Mouse (Mus musculus): Measurements from ENCODE around the gene Clpx.
"Not testable (repeated sequence)": the region's sequence is repeated elsewhere in the genome, so short reads cannot be mapped to it uniquely, and the experiment has no call there.

The Clpx gene

DNA sequence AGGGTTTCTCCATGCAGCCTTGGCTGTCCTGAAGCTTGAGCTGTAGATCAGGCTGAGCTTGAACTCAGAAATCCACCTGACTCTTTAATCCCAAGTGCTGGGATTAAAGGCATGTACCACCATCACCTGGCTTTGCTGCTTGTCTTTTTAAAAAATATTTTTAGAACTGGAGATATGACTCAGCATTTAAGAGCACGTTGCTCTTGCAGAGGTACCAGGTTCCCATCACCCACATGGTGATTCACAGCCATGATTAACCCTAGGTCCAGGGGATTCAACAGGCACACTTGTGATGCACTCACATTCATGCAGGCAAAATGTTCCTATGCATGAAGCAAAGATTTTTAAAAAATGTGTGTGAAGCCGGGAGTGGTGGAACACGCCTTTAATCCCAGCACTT is 1.6 kb upstream of the Clpx start:
- no peak for DNase-seq (ENCODE audit: low spot score)

DNA sequence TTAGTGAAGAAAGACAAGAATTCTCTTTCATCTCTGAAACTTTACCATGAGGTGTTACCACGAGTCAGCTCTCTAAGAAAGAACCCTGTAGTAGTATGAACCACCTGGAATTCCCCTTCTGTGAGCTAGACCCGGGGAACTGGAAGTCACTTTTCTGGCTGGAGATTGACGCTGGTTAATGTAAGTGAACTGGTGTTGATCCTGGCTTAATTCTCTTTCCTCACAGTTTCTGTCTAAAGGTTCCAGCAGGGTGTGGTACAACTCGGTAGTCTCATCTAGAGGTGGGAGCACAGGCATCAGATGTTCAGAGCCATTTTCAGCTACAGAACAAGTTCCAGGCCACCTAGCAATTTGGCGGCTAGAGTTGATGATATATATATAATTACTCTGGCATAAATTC is 941 bp upstream of the Clpx start:
- DNase-seq (ENCODE audit: low spot score): no peak

DNA sequence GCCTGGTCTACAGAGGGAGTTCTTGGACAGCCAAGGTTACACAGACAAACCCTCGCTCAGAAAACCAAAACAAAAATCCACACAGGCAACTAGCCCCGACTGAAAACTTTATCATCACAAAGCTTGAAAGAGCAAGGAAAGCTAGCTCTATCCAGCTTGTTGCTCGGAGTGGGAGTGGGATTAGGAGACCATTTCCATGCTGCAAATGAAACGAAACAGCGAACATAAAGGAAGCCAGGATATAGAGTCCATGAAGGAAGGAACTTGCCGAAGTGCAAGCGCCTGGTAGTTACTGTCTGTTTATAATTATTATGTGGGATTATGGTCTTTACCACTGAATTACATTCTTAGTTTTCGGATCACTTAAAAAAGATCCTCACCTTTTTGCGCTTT is 484 bp upstream of the Clpx start:
- no peak for DNase-seq (ENCODE audit: low spot score)

DNA sequence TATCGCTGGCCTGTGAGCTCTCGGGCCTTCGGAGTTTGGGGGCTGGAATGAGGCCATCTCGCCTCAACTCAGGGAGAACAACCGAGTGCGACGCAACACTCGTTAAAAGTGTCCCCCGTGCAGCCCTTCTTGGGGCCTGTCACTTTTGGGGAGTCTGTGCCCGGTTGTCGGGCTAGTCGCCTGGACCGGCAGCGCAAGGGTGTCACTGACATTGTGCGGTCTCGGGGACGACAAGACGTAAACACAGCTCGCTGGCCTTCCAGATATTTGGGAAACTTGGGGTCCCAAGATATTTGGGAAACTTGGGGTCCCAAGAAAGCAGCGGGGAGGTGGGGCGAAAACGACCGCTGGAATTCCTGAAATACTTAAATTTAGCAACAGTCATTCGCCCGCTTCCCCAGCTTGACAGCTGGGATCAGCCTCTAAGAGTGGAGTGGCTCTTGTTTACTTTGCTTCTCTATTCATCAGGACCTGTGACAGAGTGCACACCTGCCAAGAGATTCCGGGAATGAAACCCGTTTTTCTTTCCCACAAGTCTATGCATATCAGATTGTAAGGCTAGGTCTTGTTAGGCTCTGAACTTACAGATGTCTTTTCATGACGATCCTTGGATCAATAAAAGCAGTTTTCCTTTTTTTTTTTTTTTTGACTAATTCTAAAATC is 787 bp downstream of the Clpx start:
- DNase-seq (ENCODE audit: low spot score): no peak

DNA sequence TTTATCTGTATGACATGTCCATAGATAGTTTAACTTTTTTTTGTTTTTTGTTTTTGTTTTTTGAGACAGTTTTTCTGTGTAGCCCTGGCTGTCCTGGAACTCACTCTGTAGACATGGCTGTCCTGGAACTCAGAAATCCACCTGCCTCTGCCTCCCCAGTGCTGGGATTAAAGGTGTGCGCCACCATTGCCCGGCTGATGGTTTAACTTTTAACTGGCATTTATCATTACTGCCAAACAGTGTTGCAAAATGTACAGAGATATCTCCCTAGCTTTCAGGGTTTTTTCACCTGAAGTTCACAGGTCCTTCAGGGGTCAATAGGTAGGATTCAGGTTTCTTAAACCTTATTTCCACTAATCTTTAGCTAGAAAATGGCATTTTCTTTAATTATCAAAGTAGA is 3.0 kb downstream of the Clpx start:
- DNase-seq (ENCODE audit: low spot score): no peak

DNA sequence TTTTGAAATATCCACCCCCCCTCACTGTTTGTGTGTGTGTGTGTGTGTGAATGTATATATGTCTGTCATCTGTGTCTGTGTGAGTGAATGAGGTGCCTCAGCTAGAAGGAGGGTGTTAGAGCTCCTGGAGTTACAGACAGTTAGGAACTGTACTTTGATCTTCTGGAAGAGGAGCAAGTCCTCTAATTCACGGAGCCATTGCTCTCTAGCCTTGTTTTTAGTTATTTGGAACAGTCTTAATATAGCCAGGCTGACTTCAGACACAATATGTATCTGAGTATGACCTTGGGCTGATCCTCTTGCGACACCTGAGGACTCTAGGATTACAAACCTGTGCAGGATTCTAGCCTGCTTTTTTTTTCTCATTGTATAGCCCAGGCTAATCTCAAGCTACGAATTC is 4.7 kb downstream of the Clpx start:
- DNase-seq (ENCODE audit: low spot score): no peak

DNA sequence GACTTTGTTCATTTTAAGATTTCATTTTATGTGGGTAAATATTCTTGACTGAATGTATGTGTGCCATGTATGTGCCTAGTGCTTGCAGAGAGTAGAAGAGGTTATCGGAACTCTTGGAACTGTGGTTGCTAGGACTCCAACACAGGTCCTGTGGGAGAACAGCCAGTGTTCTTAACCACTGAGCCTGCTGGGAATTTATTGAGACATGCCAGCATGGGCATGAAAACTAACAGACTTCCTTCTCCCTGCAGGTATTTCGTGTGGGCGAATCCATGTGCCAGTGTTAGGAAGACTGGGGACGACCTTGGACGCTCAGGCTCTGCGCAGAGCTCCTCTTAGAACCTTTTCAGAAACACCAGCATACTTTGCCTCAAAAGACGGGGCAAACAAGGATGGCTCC is 5.6 kb downstream of the Clpx start:
- no peak for DNase-seq (ENCODE audit: low spot score)

DNA sequence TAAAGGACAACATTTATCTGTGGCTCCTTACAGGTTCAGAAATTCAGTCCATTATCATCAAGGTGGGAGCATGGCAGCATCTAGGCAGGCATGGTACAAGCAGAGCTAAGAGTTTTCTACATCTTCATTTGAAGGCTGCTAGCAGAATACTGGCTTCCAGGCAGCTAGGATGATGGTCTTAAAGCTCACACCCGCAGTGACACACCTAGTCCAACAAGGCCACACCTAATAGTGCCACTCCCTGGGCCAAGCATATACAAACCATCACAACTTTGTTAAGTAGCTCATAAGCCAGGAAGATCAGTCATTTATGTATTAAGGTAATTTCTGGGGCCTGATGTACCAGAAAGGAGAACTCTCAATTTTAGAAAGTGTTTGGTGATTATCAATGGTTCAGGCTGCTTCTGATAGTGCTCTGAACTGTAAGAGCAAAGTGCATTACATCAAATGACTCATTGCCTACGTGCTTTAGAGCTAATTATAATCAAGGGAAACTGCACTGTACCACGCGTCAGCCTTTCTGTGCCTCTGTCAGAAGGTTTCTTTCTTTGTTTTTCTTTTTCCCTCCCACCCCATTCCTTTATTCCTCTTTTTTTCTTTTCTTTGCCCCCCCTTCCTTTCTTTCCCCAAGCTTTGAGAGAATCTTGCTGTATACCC is 8.4 kb downstream of the Clpx start:
- DNase-seq (ENCODE audit: low spot score): no peak

DNA sequence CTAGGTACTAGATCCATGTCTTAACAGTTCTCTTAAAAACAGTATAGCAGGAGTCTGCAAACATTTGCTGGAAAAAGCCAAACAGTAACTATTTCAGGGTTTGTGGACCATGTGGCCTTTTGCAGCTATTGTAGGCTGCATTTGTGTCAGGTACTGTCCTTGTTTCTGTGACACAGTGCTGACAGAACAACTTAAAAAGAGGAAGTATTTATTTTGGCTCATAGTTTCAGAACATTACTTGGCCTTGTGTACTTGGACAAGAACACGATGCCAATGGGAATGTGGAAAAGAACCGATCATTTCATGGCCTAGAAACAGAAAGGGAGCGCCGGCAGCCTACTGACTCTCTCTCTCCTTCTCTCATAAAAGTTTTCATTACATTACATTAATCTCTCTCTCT is 9.5 kb downstream of the Clpx start:
- no peak for DNase-seq (ENCODE audit: low spot score)

DNA sequence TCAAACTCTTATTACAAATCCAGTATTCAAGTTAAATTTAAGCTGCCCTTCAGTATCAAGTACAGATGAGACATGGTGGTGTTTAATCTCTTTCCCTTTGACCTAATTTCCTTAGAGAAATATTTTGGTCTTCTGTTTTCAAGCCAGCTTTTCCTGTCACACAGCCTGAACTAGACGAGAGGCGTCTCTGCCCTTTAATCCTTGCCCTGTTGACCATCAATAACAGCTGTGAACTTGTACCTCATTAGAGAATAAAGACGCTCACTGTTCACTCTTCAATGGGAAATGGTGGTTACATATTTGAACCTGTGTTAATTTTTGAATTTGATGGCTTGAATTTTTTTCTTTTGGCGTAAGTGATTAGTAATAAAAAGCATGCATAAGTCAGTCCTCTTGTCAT is 10.2 kb downstream of the Clpx start:
- DNase-seq (ENCODE audit: low spot score): no peak

DNA sequence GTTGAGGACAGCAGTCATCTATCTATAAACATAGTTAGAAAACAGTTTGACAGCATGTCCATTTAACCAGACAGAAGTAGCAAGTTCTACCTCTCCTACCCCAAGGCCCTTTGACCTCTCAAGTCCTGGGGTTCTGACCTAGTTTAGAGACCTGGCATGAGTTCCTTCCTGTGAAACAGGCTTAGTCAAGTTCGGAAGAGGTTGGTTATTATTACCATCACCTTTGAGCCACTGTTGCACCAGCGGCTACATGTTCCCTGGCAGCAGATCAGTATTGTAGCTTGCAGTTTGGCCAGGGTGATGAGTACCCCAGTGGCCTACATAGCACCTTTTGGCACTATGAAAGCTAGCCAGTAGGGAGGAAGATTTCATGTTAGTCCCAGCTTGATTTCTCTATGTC is 12.6 kb downstream of the Clpx start:
- DNase-seq (ENCODE audit: low spot score): no peak

DNA sequence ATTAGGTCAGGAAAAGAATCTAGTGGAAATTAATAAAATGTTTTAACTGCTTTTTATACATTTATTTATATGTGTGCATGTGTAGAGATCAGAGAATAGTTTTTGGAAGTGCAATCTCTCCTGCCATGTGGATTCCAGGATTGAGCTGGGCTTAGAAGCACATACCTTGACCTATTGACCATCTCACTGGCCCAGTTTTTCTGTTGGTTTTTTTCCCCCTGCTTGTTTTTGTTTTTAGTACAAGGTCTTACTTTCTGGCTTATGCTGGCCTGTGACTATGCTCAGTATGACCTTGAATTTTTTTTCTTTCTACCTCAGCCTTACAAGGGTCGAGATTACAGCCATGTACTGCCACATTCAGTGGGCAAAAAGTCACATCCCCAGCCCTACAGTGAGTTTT is 14.0 kb downstream of the Clpx start:
- DNase-seq (ENCODE audit: low spot score): no peak

DNA sequence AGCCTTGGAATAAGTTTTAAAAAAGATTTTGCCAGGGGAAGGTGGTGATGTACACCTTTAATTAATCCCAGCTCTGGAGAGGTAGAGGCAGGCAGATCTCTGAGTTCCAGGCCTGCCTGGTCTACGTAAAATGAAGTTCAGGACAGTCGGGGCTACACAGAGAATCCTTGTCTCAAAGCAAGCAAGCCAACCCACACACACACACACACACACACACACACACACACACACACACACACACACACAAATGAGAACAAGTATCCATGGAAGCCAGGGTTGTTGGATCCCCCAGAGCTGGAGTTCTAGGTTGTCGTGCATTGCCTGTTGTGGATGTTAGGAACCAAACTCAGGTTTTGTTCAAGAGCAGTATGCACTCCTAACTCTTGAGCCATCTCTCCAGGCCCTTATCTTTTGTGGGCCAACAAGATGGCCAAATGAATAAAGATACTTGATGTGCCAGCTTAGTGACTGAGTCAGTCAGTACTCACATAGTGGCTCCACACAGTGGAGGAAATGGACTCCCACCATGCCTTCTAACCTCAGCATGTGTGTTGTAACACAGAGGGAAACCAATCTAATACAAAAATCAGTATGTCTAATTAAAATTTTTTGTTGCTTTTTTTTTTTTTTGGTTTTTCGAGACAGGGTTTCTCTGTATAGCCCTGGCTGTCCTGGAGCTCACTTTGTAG is 18.8 kb downstream of the Clpx start:
- no peak for DNase-seq (ENCODE audit: low spot score)

DNA sequence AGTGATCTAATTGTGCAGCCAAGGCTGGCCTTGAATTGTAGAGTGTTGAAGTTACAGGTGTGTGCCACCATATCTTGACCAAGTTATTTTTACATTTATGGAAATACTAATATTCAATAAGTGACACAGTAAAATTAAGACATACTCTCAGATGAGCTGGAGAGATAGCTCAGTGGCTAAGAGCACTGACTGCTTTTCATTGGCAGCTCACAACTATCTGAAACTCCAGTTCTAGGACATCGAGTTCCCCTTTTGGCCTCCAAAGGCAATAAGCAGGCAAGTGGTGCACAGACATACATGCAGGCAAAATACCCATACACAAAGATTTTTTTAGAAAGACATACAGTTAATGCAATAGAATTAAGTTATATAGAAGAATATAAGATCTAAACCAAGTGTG is 19.8 kb downstream of the Clpx start:
- no peak for DNase-seq (ENCODE audit: low spot score)

DNA sequence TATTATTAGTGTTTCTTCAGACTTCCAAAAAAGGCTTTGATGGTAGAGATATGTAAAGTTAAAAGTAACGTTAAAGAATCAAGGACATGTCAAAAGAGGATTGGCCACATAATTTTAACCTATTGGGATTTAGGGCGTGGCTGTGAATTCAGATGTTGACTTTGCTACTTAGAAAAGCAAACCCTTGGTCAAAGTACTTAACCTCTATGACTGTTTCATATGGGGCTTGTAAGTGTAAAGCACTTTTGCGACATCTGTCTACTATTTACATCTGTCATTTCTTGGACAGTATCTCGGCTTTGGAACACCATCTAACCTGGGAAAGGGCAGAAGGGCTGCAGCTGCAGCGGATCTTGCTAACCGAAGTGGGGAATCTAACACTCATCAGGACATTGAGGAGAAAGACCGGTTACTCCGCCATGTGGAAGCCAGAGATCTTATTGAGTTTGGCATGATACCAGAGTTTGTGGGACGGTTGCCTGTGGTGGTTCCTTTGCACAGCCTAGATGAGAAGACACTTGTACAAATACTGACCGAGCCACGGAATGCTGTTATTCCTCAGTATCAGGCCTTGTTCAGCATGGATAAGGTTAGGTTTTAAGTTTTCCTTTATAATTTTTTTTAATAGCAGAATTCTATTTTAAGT is 28.3 kb downstream of the Clpx start:
- DNase-seq (ENCODE audit: low spot score): no peak

DNA sequence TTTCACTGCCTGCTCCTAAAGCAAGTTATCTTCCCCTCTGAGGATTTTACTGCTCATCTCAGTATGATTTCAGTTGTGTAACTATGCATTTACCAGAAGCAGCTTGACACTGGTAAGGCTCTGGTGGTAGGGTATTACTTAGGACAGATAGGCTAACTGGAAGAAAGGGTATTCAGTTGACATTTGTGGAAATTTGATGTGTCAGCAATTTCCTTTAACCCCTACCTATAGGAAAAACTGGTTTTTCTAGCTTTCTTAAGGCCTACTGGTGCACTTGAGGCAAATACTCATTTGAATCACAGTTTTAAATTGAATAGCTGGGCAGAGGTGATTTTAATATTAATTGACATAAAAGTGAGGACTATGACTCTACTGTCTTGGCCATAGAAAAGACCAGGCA is 31.9 kb downstream of the Clpx start:
- DNase-seq (ENCODE audit: low spot score): no peak

DNA sequence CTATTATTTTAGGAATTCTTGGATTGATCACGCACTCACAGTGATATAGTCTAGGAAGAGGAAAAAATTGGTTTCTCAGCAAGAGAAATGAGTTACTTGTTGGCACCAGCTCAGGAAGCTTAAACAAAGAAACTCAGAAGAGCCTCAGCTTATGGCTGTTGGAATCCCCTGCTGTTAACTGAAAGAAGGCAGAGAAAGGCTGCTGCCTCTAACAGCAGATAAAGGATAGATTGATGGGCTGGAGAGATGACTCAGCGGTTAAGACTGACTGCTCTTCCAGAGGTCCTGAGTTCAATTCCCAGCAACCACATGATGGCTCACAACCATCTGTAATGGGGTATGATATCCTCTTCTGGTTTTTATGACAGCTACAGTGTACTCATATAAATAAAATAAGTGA is 33.3 kb downstream of the Clpx start:
- DNase-seq (ENCODE audit: low spot score): no peak

DNA sequence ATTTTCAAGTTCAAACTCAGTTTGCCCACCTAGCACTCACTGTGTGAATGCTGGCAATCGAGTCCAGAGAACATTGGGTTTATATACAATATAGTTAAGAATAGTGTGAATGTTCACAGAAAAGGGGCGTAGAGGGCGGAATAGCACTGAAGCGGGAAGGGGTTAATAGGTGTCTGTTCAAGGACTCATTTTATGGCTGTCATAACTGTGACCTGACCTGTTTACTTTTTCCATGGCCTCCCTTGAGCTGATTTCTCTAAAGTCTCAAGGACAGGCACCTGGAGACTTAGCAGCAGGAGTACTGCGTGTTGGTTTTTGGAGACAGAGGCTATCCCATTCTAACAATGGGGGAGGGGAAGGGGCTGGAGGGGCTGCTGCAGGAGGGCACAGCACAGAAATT is 39.9 kb downstream of the Clpx start:
- no peak for DNase-seq (ENCODE audit: low spot score)

DNA sequence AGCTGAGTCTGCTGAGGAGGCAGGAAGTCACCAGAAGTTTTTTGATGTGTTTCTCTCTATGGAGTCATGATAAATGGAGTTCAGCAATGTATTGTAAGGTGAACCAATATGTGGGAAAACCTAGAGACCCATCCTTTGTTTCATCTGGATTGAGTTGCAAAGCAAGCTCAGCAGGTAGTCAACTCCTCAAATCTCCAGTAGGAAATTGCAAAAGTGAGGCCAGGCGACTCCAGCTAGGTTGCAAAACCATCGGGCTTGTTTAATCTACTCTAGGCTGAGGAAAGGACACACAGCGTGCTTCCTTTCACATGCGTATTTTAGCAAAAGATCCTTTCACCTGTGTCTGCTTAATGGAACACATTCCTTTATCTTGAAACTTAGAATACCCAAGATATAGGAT is 45.1 kb downstream of the Clpx start:
- no peak for DNase-seq (ENCODE audit: low spot score)

DNA sequence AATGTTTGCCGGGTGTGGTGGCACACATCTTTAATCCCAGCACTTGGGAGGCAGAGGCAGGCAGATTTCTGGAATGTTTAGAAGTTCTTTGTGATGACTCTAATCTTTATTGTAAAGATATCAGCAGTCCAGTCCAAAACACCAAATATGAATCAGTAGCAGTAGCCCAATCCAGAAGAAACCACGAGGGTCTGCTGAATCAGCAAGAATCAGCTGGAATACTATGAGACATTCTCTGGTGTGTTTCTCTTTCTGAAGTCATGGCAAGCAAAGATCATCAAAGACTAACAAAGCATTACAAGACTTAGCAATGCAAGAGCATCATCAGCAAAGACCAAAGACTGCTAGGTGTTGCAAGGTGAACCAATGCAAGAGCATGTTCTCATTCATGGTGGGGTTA is 46.4 kb downstream of the Clpx start:
- no peak for DNase-seq (ENCODE audit: low spot score)

DNA sequence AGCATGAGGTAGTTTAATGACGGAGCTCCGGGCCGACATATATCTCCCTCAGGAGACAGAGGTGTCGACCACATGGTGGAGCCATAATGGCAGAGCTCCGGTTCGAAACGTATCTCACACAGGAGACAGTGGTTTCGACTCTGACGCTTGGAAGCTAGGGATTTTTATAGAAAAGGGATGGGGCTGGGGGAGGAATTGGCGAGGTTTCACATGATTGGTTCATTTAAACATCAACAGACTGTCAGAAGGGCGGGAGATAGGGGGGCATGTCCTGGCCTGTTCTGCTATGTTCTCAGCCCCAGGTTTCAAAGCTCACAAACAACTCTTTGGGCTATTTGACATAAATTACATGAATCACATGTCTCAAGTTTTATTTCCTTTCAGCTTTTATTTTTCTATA is 51.4 kb downstream of the Clpx start:
- not testable (repeated sequence) for DNase-seq (ENCODE audit: low spot score)

DNA sequence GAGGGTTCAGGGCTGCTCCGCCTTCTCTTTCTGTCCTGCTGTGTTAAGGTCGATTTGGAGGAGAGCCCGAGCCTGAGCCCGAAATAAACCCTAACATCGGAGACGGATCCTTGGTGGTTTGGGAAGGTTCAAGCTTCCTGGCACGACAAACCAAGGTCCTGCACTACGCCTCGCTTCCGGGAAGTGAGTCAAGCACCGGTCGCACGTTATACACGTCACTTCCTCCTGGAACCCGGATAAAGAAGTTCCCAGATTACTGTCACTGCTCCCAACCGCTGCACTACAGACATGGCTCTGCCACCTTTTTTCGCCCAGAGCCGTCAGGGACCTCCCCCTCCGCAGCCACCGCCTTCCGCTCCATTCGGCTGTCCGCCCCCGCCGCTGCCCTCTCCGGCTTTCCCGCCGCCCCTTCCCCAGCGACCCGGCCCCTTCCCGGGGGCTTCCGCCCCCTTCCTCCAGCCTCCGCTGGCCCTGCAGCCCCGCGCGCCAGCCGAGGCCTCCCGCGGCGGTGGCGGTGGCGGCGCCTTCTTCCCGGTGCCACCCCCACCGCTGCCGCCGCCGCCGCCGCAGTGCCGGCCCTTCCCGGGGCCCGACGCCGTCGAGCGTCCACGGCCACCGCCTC is 51.9 kb downstream of the Clpx start, which contains the start of gene Pdcd7:
Gene Pdcd7, plus strand, starts transcription at position 251 of the 622 bp plus-strand sequence.
- peak; percentile 89 for DNase-seq (ENCODE audit: low spot score)
